Mouse (Mus musculus) liver, embryonic 14 days (tissue): ENCODE measurements around the gene Cuzd1. TPM values are rescaled to one million over a fixed set of nuclear protein-coding genes. Genes with fewer than 3 reads are reported as not detected.

Source experiments
- polyA plus RNA-seq: library from polyadenylated mRNA; depleted of rRNA; stranded (reverse); fragments of >200 nt; gene quantifications from 2 replicates; pipeline ENCODE4 v1.2.3, GENCODE M21; 2012; rRNA removed

Gene Cuzd1
- not detected in 2 replicates for polyA plus RNA-seq

GRCm38 (mm10) chr7:131322192-131322591, at the start of gene Cuzd1:
TSS of gene Cuzd1 (minus strand) at chr7:131322292.

GRCm38 (mm10) chr7:131370648-131371469, 48.8 kb upstream of the Cuzd1 start, which contains the start of gene Pstk:
TSS of gene Pstk (plus strand) at chr7:131371141.

GRCm38 (mm10) chr7:131362615-131363300, 40.7 kb upstream of the Cuzd1 start, which contains the start of gene 2310057M21Rik:
TSS of gene 2310057M21Rik (minus strand) at chr7:131362759.

GRCm38 (mm10) chr7:131333564-131333963, 11.5 kb upstream of the Cuzd1 start, which contains the start of gene Fam24a:
TSS of gene Fam24a (plus strand) at chr7:131333864.

GRCm38 (mm10) chr7:131329416-131329815, 7.3 kb upstream of the Cuzd1 start, which contains the start of gene Fam24b:
TSS of gene Fam24b (minus strand) at chr7:131329516.

Other genes starting within 250 kb of the Cuzd1 start
- gene 4933402N03Rik, start 176.0 kb downstream of the Cuzd1 start, polyA plus RNA-seq = not detected in 2 replicates
- not detected in 2 replicates for gene 5430419D17Rik, start 147.9 kb downstream of the Cuzd1 start, polyA plus RNA-seq
- gene Fam24b, start 7.2 kb upstream of the Cuzd1 start, polyA plus RNA-seq = 0.07 and 0.17 TPM in 2 replicates
- gene Fam24a, start 11.6 kb upstream of the Cuzd1 start, polyA plus RNA-seq = not detected in 2 replicates
- 3.8 and 4.8 TPM in 2 replicates for gene 2310057M21Rik, start 40.5 kb upstream of the Cuzd1 start, polyA plus RNA-seq
- gene Pstk, start 48.8 kb upstream of the Cuzd1 start, polyA plus RNA-seq = 13.9 and 16.0 TPM in 2 replicates
- gene Ikzf5, start 88.2 kb upstream of the Cuzd1 start, polyA plus RNA-seq = 9.6 and 11.3 TPM in 2 replicates
- gene Acadsb, start 88.3 kb upstream of the Cuzd1 start, polyA plus RNA-seq = 5.3 and 5.6 TPM in 2 replicates
- gene Hmx3, start 220.6 kb upstream of the Cuzd1 start, polyA plus RNA-seq = not detected in 2 replicates
- gene Hmx2, start 226.5 kb upstream of the Cuzd1 start, polyA plus RNA-seq = not detected in 2 replicates
- gene Bub3, start 237.9 kb upstream of the Cuzd1 start, polyA plus RNA-seq = 78.0 and 87.5 TPM in 2 replicates